Mouse (Mus musculus) embryo, embryonic 11.5 days (tissue): ENCODE results near the gene Rab40c.

Experiments used
- DNase-seq: peaks from one replicate; pipeline ENCODE4 v3.0.0-alpha.2; 2012; ENCODE audit warnings: low read depth, low spot score

The Rab40c gene

DNA sequence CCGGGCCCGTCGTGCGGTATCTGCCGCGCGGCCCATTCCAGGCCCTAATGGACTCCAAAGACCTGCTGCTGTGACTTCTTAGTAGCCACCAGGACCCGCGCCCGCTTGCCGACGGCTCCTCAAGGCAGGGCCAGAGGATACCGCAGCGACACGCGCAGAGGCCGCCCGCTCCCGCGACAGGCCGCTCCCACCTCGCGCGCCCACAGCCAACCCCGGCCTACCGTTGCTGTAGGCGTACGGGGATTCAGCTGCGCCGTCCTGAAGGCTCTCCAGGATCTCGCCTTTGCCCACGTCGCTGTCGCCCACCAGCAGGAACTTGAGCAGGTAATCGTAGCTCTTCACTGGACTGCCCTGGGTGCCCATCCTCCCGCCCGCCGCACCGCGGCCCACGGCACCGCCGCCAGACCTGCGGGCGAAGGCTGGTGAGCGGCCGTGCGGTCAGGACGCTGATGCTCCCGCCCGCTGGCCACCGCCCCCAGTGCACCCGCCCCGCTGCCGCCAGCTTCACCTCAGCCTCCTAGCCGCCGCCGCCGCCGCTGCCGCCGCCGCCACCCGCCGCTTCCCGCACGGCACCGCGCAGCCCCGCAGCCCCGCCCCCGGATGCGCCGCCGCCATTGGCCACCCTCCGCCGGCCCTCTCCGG lies at the start of gene Rab40c:
Gene Rab40c (minus strand): TSS at position 584 of the 642 bp plus-strand sequence.
- DNase-seq = no peak

DNA sequence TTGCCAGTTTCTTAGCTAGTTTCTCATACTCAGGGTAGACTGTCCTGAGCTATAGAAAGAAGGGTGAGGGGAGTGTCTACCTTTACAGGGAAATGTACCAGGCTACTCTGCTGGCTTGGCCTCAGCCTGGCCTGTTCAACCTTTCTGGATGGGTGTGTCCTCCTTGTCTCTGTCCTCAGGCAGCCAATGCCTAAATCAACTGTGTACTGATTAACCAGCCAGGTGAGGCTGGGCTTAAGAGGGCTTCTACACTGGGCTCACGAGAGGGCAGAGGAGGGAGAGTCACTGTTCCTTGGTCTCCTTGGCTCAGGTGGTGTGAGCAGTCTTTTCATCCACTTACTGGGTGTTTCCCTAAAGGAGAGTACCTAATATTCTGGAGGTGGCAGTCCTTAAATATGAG lies 48.6 kb upstream of the Rab40c start:
- DNase-seq = no peak

DNA sequence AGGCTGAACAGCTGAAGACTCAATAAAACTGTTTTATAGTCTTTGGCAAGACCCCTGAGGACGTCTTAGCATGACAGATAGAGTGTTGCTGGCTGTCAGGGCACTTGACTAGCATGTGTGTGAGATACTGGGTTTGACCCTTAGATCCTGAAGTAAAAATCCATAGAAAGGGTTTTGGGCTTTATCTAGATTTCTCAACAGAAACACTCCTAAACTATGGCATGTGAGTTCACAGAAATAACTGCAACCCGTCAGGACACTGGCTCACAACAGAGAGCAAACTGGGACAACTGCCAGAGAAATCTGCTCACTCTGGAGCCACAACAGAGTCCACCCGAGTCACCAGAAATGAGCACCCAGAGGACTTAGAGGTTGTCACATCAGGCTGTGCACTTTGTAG lies 48.1 kb upstream of the Rab40c start:
- no peak for DNase-seq

DNA sequence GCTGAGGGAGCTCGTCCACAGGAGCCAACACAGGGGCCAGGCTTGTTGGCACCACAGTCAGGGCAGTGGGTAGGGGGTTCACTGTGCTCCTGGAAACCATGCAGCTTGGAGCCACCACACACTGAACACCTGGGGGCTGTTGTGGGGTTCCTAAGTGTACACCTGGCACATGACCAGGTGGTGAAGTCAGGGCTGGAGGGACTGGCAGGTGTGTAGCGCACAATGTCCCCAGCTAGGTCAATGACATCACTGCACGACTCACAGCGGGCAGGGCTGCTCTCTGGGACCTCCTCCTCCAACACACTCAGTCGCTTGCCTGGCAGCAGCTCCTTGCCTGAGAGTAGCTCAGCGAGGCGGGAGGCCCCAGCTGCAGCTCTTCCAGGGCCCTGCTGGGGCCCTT lies 44.7 kb upstream of the Rab40c start:
- DNase-seq = no peak

DNA sequence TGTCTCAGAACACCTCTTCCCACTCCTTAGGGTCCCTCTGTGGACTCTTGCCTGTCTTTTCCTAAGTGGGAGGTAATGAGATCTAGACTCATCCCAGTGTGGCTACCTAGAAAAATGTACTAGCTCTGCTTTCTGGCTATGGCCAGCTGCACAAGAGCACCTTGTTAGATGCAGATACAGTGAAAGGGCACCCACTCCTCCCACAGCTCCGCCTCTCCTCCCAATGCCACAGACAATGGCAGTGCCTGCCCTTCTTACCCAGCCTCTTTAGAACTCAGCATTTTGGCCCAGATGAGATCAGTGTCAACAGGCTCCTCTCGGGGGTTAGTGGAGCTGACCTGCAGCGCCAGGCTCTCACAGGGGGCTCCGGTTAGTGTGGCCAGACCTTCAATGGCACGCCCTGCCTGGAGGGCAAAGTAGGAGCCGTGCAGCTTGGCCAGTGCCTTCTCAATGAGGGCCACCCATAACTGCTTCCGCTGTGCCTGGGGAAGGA lies 42.9 kb upstream of the Rab40c start:
- DNase-seq = no peak

DNA sequence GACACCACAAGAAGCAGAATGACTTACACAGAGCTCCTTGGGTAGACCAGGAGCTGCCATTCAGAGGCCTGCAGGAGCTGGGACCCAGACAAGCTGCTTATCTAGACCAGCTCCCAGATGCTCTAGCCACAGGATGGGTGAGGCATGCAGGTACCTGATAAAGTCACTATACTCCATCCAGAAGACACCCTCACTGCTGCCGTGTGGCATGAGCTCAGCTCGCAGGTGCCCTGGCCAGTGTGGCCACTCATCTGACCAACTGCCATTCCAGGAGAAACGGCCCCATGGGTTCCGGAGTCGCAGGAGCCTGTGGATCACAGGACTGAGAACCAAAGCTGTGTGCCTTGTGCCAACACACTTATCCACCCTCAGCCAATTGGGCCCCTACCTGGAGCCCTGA lies 42.0 kb upstream of the Rab40c start:
- no peak for DNase-seq

DNA sequence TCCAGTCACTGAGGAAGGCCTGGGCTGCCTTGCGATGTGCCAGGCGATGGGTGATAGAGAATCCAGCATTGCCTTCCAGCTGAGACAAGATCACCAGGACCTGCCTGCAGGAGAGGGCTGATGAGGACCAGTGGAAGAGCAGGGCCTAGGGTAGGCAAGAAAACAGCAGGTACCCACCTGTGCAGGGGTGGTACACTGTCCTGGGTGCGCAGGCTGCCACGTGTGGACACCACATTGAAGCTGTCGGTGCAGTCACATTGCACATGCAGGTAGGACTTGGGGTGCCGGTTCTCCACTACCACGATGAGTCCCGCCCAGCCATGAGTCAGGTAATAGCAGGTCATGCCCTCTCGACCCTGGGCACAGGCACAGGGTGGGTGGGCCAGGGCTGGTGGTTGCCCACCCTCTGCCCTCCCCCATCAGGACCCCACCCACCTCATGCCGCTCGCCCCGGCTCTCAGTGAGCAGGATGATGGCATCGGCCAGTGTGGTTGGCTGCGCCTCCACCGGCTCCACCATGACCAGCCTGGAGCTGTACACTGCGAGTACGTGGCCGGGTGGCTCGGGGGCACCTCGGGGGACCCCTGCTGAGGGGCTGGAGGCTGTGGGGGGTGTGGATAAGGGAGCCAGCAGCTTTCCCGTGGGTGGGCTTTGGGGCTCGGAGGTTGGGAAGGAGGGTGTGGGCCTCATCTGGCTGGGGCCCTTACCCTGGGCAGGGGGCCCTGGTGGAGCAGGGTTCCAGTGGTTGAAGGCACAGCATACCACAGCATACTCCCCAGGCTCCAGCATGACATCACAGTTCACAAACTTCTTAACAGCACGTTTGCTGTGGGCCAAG lies 40.3 kb upstream of the Rab40c start:
- DNase-seq = no peak

DNA sequence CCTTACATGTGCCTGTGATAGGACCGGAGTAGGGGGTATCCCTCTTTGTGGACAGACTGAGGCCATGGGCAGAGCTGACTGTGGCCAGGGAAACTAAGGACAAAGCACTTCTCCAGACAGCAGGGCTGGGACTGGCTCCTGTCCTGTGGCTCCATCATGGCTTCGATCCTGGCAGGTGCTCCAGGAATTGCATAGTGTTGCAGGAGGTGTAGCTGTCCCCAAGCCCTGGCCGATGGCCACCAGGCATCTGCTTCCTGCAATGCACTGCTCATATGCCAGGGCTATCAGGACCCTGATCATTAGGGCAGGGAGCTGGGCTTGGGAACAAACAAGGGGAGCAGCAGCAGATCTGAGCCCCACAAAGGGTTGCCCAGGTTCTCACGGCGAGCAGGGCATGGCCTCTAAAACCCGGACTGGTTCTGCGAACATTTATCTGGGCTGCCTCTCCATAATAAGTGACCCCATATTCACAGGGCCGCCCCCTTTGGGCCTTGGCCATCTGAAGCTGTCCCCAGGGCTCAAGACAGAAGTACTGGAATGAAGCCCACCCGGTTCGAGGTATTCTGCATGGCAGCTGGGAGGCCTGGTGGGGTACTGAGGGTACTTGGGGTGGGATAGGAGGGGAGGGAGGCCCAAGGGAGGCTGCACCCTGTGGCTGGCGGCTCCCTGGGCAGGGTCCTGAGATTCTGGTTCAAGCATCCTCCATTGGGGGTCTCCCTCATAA lies 39.4 kb upstream of the Rab40c start:
- no peak for DNase-seq

DNA sequence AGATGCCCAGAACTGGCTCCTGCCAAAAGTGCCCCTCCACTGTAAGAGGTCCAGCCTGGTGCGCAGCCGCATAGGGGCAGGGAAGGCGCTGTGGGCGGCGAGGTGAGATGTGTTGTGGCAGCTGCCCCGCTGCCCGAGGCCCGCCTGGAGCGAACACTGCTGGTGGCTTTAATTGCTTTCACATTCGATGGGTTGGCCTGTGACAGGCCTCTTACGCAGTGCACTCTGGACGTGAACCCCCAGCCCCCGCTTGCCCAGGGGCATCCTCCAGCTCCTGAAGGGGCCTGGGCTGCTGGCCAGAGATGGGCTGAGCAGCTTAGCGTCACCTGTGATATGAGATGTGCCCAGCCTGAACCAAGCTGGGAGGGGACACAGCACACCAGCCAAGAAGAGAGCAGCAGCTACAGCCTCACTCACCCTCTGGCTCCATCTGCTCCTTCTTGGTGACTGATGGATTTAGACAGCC lies 38.1 kb upstream of the Rab40c start:
- DNase-seq = no peak

DNA sequence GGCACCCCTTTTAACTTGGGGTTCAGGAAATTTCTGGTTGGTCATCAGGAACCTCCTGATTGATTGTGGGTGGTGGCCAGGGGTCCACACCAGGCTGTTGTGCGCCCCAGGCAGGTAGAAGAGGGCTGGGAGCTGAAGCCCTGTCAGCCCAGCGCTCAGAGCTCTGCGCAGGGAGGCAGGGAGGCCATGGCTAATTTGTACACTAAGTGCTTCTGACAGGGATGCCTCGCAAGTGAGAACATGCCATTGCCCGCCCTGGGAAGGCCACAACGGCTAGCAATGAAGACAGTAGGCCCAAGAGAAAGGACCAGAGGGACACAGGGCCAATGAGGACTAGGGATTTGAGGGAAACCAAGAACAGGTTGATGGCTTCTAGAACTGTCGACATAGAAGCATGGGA lies 37.1 kb upstream of the Rab40c start:
- no peak for DNase-seq

DNA sequence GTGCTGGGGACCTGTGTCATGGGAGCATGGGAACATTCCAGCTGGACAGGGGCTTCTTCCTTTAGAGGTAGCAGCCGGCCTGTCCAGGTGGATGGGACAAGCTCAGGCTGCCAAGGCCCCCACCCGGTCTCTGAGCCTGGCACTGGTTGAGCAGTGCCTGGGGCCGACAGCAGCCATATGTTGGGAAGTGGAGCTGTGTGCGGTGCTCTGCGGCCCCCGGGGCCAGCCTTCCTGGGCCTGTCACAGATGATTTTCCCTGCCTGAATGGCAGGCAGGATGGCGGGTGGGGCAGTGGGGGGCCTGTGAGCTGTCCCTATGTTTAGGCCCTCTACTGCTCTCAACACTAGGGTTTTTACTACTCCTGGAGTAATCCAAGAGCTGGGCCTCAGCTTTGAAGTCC lies 36.7 kb upstream of the Rab40c start:
- no peak for DNase-seq

DNA sequence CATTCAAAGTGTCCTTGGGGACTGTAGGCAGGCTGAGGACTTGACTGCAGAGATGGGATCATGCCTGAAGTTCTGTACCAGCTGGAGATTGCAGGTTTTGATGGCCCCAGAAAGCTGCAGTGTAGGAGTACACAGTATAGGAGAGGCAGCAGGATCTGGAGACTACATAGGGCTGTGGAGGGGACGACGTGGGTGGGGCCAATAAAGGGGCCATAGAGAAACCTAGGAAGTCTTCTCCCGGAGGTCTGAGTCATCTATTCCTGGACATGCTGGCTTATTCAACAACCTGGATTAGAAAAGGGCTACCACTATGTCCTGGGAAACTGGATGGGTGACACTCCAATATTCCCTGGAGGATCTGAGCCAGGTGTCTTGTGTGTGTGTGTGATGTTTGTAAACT lies 36.2 kb upstream of the Rab40c start:
- DNase-seq = no peak

DNA sequence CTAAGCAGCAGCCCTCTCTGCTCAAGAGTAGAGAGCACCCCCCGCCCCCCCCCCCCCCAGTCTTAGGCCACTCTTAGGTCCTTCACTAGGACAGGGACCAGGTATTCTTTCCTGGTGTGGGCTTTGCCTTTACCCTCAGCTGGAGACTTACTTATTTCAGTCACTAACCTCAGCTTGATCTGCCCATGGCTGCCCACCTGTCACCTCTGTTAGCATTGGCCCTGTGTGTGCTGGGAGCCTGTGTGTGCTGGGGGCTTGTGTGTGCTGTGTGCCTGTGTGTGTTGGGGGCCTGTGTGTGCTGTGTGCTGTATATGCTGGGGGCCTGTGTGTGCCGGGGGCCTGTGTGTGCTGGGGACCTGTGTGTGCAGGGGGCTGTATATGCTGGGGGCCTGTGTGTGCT lies 35.1 kb upstream of the Rab40c start:
- DNase-seq = no peak

DNA sequence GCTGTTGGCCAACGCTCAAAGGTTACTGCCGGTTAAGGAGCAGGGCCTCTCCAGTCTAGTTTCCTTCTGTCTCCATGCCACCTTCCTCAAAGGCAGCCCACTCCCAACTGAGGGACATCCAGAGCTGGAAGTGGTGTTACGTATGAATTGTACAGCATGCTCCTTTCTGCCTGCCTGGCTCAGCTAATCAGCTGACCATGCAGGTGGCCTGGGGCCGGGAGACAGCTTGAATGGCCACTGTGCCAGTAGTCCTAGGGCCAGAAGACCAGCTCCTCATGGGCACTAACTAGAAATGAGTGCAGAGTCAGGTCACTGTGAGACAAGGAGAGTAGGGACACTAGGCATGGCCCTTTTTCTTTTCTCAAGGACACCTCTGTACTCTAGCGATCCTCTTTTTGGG lies 33.6 kb upstream of the Rab40c start:
- DNase-seq = no peak

DNA sequence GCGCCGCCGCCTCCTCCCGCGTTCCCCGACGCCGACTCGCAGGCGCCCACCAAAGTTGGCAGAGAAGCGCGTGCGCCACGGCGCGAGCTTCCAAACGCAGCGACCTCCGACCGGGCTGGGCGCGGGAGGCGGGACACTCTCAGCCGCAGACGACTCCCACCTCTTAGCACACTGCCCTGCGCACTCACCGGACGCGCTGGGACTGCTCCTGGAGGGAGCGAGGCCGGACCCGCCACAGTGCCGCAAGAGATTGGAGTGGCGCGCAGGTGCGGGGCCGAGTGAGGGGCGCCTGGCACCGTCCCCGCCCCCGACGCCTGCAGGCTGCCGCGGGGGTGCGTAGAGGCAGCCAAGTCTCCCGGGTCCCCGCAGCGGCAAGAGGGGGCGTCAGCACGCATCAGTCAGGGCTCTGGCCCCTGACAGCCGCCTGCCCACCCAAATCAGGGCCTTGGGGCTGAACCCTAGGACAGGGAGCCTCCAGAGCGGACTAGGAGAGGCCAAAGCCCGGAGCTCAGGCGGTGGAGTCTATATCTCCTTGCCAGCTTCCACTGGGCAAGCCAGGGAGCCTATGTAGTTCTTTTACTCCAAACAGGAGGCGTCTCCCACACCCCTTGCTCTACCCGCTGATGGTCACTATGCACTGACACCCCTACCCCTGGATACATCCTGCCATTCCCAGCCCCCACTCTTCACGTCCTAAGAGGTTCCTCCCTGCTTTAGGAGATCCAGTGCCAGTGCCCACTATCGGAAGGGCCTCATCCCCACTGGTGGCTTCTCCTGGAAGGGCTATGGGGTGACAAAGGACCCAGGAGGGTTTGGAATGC lies 32.5 kb upstream of the Rab40c start, which contains the start of gene A930017K11Rik:
Gene A930017K11Rik (minus strand): TSS at position 763 of the 821 bp plus-strand sequence.
- no peak for DNase-seq

DNA sequence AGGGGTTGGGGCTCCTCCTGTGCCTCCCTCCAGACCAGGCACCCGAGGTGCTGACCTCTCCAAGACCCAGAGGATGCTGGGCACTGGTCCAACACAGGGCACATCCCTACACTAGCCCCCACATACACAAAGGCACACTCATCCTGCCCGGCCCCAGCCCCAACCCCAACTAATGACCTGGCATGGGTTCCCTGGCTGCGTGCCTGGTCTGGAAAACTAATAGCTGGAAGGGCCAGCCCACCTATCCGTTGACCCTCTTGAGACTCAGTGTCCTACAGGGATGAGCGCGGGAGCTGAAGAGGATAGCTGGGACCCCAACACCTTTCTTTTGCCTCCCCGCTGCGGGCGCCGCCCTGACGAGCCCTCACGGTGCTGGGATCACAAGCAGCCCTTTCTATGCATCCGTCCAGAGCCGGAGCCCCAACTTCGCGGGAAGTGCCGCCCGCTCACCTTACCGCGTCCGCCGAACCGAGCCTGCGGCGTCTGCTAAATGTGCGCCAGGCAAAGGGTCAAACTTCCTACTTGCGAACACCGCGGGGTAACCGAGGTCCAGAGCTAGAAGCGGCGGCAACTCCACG lies 31.8 kb upstream of the Rab40c start:
- DNase-seq = no peak

DNA sequence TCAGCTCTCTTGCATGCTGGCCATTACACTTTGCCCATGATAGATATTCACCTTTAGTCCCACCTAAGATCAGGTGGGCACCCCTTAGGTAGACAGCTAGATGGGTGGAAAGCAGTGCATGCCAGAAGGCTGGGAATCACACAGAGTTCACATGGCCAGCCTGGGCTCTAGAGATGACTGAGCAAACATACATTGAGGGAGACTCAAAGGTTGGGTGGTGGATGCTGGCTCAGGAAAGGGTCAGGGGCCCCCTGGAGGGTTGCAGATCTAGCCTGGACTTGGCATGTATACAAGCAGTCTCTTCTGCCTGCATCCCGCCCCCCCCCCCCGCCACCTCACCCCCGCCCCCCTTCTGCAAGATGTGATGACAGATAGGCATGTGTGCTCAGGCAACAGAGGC lies 31.2 kb upstream of the Rab40c start:
- no peak for DNase-seq

DNA sequence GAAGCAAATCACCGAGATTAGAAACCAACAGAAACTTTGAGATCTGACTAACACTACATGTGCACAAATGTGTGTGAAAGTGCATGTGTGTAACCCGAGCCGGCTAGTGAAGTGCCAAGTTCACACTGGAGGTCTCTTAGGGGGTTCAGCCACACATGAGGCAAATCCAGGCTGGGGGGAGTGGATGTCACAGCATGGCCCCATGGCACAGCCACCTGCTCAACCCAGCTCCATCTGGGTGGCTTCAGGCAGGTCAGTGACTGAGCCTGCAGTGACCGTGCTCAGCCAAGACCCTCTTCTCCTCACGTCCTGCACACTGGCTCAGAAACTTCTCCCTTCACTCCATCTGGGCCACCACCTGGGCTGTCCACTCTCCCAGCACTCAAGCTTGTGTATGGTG lies 30.5 kb upstream of the Rab40c start:
- DNase-seq = no peak

DNA sequence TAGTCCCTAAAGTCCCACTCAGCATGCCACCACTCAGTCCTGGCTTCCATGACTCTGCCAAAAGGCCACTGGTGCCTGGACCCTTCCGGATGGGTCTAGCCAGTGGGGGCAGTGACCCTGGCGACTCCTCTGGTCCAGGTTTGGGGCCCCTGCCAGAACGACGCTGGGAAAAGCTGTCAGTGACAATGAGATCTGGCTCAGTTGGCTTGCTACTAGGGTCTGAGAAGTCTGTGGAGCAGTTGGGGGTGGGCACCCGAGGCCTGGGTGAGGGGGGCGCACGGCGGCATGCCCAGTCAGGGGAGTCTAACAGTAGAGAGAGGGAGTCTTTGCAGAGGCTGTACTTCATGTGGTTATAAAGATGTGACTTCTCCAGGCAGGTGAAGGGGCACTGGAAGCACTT lies 28.5 kb upstream of the Rab40c start:
- no peak for DNase-seq

DNA sequence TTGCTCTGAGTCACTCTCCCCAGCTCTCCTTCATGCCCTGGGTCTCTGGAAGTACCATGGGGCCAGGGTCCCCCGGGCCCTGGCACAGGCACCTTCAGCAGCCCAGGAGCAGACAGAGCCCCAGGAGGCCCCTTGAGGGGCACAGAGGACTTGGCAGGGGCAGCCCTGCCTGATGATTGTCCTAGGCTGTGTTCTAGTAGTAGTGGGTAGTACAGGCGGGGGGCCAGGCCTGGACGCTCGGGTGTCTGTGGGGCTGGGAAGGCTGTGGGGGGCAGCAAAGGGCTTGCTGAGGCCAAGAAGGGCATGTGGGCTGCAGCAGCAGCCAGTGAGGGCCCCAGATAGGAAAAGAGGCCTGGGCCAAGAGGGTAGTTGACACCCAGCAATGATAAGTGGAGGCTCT lies 28.0 kb upstream of the Rab40c start:
- no peak for DNase-seq

DNA sequence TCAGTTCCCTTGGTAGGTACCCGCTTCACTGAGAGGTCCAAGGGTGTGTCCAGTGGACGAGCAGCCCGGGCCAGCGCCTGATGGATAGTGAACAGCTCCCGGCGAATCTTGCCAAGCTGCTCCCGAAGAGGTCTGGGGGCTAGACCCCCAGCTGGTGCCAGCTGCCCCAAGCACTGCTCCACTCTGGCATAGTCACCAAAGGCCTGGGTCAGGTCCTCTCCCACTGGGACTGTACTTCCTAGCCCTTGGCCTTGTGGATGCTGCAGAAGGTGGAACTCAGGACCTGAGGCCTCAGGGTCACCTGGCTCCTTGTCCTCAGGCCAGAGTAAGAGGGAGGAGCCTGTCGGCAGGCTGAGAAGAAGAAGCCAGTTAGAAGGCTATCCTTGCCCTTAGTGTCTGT lies 27.4 kb upstream of the Rab40c start:
- DNase-seq = no peak
